Mouse (Mus musculus) left cerebral cortex, postnatal 10 days (tissue): ENCODE results near the gene Fcrl6. TPM values are rescaled to one million over a fixed set of nuclear protein-coding genes. Genes with fewer than 3 reads are reported as not detected.

Experiments used
- DNase-seq, 2 experiments: peaks; one replicate each; pipeline ENCODE4 v3.0.0; 2021 to 2022; ENCODE audit warnings: low spot score in 2 of 2, mixed read lengths in 1 of 2; ENCODE audit errors: extremely low spot score in 1 of 2
- intact Hi-C: fragments of 180-260 bp; cut with DNase I; formaldehyde crosslinking; loops from one replicate; pipeline ENCODE4 v1.15.1; 2025
- total RNA-seq, 2 experiments: library from RNA; stranded (reverse); gene quantifications; 2 replicates each; pipeline ENCODE4 v1.2.3; 2021

The Fcrl6 gene
- total RNA-seq, 2 experiments from 2014 or later, result not detected

DNA sequence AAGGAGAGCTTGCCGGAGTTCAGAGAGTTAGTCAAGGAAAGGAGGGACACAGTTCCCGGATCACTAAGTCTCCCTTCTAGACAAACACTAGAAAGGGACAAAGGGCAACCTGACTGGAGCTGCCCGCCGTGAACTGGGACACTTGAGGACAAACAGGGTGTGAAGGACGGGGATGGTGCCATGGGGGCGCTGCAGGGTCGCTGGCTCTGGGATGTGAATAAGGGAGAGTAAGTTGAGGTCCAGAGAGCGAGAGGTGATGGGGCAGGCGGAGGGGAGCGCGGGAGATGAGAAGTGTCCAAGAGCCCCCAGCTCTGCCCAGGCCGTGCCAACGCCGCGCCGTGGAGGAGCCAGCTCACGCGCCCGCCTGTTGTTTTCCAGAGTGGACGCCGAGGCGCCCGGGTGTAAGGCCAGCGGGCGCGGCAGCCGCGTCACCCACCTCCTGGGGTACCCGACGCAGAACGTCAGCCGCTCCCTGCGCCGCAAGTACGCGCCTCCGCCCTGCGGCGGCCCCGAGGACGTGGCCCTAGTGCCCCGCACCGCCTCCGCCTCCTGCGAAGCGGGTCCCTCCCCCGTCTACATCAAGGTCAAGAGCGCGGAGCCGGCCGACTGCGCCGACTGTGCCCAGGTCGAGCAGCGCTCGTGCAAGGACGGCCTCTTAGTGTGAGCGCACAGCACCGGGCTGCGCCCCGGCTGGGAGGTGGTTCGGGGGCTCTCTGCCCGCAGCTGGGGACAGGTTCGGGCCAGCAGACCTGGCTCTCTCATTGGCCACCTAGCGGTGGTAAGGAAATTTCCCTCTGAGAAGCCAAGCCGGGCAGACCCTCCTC lies 39.5 kb downstream of the Fcrl6 start:
- peak; percentile 40 to 78 for DNase-seq
- intact Hi-C loops, result loop anchor here (2.0 kb wide), 1 partner anchor 34 kb away; no protein-coding TSS in a partner anchor

- DNase-seq, result no peak
- intact Hi-C loops, result no loop called here
Measured at GRCm38 (mm10) chr1:172555638-172556037, 46.7 kb downstream of the Fcrl6 start, which contains the start of gene Vsig8. TSS of gene Vsig8 (plus strand) at chr1:172555938.

GRCm38 (mm10) chr1:172552623-172553022 lies 49.7 kb downstream of the Fcrl6 start:
- intact Hi-C loops, result no loop called here
- DNase-seq, result no peak

DNA sequence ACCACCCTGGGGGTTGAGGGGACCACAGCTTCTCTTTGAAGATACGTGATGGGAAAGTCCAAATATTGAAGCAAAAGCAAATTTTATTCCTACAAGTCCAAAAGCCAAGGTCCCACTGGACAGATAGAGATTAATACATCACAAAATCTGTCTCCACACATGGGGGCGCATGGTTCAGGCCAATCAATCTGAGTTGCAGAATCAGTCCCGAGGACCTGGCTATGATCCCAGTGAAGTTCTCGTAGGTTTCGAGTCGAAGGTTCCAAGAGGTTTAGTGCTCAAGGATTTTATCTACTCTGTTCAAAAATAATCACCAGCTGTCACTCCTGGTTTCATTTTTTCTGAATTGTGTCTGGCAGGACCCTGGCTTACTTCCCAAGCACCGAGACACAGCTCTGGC lies 51.3 kb downstream of the Fcrl6 start:
- intact Hi-C loops, result no loop called here
- no peak for DNase-seq

DNA sequence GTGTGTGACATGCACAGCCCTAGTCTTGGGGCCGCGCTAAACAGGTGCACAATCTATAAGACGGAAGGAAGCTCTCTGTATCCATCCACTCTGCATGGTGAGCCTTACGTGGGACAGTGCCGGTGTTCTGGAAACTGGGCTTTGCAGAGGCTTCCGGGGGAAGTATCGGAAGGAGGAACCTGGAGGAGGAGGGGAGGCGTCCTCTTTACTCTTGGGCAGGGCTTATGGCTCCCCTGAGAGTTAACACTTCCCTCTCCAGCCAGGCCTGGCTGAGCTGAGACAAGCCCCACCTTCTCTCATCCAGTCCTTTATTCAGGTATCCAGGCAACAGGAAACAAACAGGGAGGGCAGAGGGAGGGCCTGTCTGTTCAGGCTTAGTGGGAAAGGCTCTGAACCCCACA lies 51.8 kb downstream of the Fcrl6 start:
- peak in 1 of 2 experiments; percentile 67 for DNase-seq

DNA sequence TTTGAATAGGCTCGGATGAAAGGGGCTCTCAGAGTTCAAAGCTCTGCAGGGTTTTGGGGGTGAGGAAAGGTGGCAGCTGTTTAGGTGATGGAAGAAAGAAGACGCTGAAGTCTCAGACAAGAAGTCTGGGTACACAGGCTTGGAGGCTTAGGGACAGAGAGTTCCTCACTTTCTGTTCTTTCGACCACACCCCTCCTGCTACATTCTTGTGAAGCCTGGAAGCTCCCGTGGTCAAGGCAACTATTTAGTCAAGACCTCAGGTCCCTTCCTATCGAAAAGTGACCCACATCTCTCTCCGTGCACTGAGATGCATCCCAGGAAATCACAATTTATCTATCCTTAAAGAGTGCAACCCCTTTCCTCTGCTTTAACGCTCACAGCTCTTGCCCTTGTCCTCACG lies 52.6 kb downstream of the Fcrl6 start:
- no peak for DNase-seq
- intact Hi-C loops, result no loop called here

More for the DNA sequence above, 51.8 kb downstream of the Fcrl6 start:
- intact Hi-C loops, result no loop called here

DNA sequence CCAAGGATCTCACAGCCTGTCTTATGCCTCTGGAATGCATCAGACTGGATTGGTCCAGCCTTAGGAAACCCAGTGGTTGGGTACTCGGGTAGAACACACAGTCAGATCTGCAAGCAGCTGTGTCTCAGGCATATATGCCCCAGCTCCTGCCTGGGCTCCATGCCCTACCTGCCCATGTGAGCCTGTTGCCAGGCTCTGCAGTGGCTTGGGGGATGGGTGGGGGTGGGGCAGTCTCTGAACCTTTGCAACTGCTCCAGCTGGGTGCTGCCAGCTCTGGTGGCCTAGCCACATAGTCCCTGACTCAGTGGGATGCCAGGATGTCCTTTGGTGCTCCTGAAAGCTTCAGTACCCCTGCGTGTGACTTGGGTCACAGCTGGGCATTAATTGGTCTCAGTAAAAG lies 53.0 kb downstream of the Fcrl6 start:
- no peak for DNase-seq
- intact Hi-C loops, result no loop called here

GRCm38 (mm10) chr1:172548501-172548900 lies 53.9 kb downstream of the Fcrl6 start:
- no peak for DNase-seq
- intact Hi-C loops, result no loop called here

Other genes with a start within 250 kb of the Fcrl6 start
- gene Pigm, start 226.0 kb downstream of the Fcrl6 start, total RNA-seq, result 10 to 100 TPM in 1 of 2 experiments, 1 to 10 TPM in 1; 9.8 to 10.6 TPM
- gene Slamf9, start 127.2 kb downstream of the Fcrl6 start, total RNA-seq, result under 1 TPM; 0.43 to 0.81 TPM
- gene Igsf9, start 120.8 kb downstream of the Fcrl6 start, total RNA-seq, result 10 to 100 TPM; 19.2 to 27.4 TPM
- gene Tagln2, start 102.5 kb downstream of the Fcrl6 start, total RNA-seq, result 10 to 100 TPM; 17.0 to 18.6 TPM
- 1 to 10 TPM; 3.1 to 4.3 TPM for gene Cfap45, start 81.8 kb downstream of the Fcrl6 start, total RNA-seq
- gene Vsig8, start 46.6 kb downstream of the Fcrl6 start, total RNA-seq, result 1 to 10 TPM in 1 of 2 experiments, under 1 TPM in 1; 0.53 to 1.4 TPM
- not detected for gene Slamf8, start 12.0 kb downstream of the Fcrl6 start, total RNA-seq
- gene Dusp23, start 30.4 kb upstream of the Fcrl6 start, total RNA-seq, result 1 to 10 TPM; 7.7 to 8.2 TPM
- not detected for gene Crp, start 95.5 kb upstream of the Fcrl6 start, total RNA-seq